Mouse (Mus musculus) gastrocnemius, postnatal 36 days (tissue): ENCODE measurements around the gene Dzip1l. TPM values are rescaled to one million over a fixed set of nuclear protein-coding genes. Genes with fewer than 3 reads are reported as not detected.
"Not testable (repeated sequence)": the region's sequence is repeated elsewhere in the genome, so short reads cannot be mapped to it uniquely, and the experiment has no call there.

Experiments used
- DNase-seq, 2 experiments: peaks; one replicate each; pipeline ENCODE4 v3.0.0; 2022
- intact Hi-C: fragments of 180-260 bp; cut with DNase I; formaldehyde crosslinking; loops from one replicate; pipeline ENCODE4 v1.15.1; 2025
- long read RNA-seq, 2 experiments: library from polyadenylated mRNA; stranded (forward); transcript quantifications; one replicate each; pipeline ENCODE4 v2.0.0; 2021
- total RNA-seq, 2 experiments: library from RNA; stranded (reverse); gene quantifications; 2 replicates each; pipeline ENCODE4 v1.2.3; 2021

Dzip1l gene
- 1 to 10 TPM; 1.9 to 2.1 TPM for total RNA-seq
- long read RNA-seq, experiment 1, partial matches to known transcripts, result 1 of 2 reads
- long read RNA-seq, experiment 1, other reads (novel, unspliced or antisense), result 1 of 2 reads
- long read RNA-seq, experiment 2, result 0 reads

DNA sequence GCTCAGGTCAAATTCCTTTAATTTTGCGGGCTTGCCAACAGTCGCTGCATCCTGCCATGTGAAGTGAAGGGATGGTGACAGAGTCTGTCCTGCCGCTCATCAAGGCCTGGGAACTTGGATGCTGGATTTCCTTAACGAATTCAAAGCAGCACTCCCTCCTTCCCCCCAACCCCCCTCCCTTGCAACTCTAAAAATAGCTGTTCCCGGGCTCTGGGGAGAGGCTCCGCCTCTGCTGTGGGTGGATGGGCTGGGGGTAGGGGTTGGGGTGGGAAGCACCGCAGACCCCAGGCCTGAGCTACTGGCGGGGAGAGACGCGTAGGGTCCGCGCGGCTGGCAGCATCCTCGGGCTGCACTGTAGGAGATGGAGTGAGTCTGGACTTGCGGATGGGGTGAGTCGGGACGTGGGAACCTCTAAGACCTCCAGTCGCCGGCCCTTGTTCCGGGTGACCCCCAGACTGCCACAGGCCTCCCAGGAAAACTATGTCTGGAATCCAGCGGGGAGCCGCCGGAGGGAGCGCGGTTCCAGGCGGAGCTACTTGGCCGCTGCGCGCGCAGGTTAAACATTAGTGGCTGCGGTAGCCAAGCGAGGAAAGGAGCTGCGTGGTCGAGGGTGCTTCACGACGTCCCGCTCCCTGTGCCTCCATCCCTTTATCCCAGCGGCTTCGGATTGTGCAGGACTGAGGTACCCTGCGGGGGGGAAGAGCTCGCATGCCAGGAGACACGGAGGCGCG is at the start of gene Dzip1l:
Gene Dzip1l, plus strand, starts transcription at position 216 of the 731 bp plus-strand sequence.
- intact Hi-C loops, result no loop called here
- peak; percentile 46 to 53 for DNase-seq

DNA sequence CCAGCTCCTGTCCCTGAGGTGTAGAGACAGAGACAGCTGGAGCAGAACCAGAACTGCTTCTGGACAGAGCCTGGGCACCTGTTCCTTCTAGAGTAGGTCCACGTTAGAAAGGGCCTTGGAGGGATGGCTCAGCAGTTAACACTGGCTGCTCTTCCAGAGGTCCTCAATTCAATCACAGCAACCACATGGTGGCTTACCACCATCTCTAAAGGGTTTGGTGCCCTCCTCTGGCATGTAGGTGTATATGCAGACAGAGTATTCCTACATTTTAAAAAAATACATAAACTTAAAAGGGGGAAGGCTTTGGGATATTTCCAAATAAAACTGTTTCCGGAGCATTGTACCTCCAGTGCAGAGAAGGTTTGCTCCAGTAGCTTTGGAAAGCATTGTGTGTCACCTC is 48.6 kb upstream of the Dzip1l start:
- intact Hi-C loops, result loop anchor here (5.0 kb wide), 1 partner anchor 118 kb away; no protein-coding TSS in a partner anchor
- no peak for DNase-seq

DNA sequence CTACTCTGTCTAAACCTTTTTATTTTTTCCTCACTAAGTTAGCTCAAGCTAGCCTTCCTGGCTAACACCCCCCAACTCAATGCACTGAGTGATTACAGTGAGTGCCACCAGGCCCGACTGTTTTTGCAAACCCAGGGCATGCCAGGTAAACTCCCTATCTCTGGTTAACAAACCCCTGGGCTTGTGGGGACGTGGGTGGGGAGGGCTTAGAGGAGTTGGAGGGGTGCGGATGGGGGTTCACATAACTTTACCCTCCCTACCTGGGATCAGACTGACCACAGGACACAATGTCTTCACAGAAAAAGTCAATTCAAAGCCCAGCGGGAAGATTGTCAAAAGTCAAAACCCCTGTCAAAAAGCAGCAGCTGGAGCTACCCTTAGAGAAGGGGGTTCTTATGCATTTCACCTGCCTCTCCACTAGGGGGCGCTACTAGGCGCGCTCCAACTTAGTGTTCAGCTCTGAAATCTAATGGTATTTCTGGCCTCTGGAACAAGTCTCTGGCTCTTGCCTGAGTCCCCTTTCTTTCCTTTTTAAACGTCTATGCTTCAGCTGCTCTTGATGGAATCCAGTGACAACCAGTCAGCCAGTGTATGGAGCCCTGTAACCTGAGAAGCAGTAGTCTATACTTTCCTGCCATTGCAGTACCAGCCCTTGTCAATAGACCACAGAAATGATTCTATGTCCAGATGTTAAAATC is 41.6 kb upstream of the Dzip1l start:
- DNase-seq, result peak; percentile 31 to 40
- intact Hi-C loops, result no loop called here

- intact Hi-C loops, result loop anchor here (2.0 kb wide), 1 partner anchor 72 kb away; no protein-coding TSS in a partner anchor
- DNase-seq, result no peak
These were observed 38.2 kb upstream of the Dzip1l start for GRCm38 (mm10) chr9:99591144-99591543.

DNA sequence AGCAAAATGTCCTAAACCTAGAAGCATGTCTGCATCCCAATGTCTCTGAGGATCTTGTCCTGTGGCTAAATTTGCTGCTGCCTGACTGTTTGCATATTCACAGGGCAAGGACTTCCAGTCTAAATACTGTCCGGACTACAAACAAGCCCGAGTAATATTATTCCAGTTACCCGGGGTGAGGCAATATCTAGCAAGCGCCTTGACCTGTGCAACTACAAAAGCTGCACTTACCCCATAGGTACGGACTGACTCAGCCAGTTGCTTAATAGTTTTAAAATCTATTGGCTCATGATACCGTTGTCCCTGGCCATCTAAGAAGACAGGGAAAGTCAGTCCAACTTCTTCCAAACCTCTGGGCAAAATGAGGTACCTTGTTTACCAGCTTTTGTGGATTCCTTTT is 30.2 kb upstream of the Dzip1l start:
- DNase-seq, intact Hi-C loops: not testable (repeated sequence)

DNA sequence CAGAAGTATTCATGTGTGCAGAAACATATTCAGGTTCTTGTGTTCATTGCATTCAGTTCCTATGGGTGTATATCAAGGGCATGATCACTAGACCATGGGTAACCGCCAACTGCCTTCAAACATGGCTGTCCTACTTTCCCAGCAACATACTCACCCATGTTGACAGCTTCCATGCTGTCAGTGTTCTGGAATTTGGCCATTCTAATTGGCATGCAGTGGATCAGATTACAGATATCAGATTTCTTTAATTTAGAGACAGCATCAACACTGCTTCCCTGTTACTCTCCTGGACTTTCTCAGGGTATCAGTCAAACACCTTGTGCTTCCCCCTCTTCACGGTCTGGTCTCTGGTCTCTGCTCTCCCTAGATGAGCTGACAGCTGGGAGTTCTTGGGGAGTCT is 25.7 kb upstream of the Dzip1l start:
- intact Hi-C loops, result no loop called here
- no peak for DNase-seq

DNA sequence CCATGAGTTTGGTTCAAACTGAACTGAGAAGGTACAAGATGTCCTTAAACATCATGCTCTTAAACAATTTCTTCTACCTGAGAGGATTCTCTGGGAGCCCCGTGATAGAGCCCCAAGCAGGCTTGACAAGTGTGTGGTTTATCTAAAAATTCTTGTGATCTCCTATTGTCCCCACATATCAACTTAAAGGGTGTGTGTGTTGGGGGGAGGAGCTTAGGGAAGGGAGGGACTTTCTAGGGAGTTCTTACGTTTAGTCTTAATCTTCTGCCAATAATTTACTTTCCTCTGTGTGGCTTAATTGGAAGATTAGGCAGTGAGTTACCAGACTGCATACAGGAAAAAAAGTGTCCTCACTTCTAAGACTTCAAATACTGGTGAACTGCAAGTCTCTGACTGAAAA is 17.1 kb upstream of the Dzip1l start, which contains the start of gene A4gnt:
Gene A4gnt, plus strand, starts transcription at position 301 of the 400 bp plus-strand sequence.
- no peak for DNase-seq
- intact Hi-C loops, result no loop called here

GRCm38 (mm10) chr9:99619688-99620087 is 9.6 kb upstream of the Dzip1l start:
- DNase-seq, result no peak

GRCm38 (mm10) chr9:99620196-99620595 is 9.1 kb upstream of the Dzip1l start:
- intact Hi-C loops, result no loop called here
- no peak for DNase-seq

More at GRCm38 (mm10) chr9:99619688-99620087, 9.6 kb upstream of the Dzip1l start:
- intact Hi-C loops, result no loop called here

- intact Hi-C loops, result no loop called here
- DNase-seq, result no peak
These were observed 7.3 kb upstream of the Dzip1l start for GRCm38 (mm10) chr9:99622034-99622433.

- DNase-seq, result no peak
- intact Hi-C loops, result no loop called here
These were observed 6.3 kb upstream of the Dzip1l start for GRCm38 (mm10) chr9:99622966-99623365.

GRCm38 (mm10) chr9:99624117-99624516 is 5.2 kb upstream of the Dzip1l start:
- DNase-seq, result no peak

DNA sequence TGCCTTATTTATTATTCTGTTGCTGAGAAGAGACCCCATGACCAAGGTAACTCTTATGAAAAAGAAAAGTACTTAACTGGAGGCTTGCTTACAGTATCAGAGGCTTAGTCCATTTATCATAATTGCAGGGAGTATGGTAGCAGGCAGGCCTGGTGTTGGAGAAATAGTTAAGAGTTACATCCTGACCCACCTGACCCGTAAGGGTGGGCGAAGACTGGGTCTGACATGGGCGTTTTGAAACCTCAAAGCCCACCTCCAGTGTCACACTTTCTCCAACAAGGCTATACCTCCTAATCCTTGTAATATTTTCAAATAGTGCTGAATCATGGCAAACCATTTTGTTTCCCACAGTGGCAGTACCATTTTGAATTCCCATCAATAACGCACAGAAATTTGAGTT is 715 bp upstream of the Dzip1l start:
- no peak for DNase-seq
- intact Hi-C loops, result no loop called here

More at GRCm38 (mm10) chr9:99624117-99624516, 5.2 kb upstream of the Dzip1l start:
- intact Hi-C loops, result no loop called here

- DNase-seq, result peak; percentile 9 to 25
- intact Hi-C loops, result no loop called here
These were observed 775 bp downstream of the Dzip1l start for GRCm38 (mm10) chr9:99630071-99630470.

GRCm38 (mm10) chr9:99630528-99631125 is 1.3 kb downstream of the Dzip1l start:
- no peak for DNase-seq
- intact Hi-C loops, result no loop called here

DNA sequence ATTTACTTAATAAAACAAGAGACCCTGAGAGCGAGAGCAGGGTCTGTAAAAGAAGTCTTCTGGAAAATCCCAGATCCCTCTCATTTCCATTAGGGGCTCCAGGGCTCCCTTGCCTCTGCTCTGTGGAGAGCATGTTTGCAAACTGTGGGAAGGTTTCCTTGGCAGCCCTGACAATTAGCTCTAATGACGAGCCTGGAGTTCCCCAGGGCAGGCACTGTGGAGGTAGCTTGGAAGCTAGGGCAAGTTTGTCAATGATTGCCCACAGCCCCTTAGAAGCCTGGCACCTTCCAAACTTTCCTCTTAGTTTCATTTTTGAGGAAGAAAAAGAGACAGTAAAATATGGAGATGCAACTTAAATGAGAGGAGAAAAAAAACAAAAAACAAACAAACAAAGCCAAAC is 2.5 kb downstream of the Dzip1l start:
- intact Hi-C loops, result no loop called here
- DNase-seq, result no peak

GRCm38 (mm10) chr9:99632264-99632663 is 3.0 kb downstream of the Dzip1l start:
- intact Hi-C loops, result no loop called here
- DNase-seq, result no peak

DNA sequence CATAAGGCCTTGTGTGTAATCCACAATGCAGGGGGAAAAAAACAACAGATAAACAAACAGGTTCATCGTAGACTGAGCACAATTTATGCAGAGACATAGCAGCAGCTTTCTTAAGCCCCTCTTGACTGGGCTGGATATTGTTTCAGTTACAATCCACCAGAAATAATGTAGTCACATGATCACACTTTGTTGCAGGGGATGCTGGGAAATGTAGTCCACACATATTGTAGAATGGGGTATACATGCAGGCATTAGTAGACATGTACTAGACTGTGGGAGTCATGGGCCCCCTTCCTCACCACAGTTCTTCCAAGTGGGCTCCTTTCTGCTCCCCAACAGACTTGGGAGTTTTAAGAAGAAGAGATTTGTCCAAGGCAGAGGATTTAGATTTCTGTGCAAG is 7.5 kb downstream of the Dzip1l start:
- intact Hi-C loops, result no loop called here
- no peak for DNase-seq

DNA sequence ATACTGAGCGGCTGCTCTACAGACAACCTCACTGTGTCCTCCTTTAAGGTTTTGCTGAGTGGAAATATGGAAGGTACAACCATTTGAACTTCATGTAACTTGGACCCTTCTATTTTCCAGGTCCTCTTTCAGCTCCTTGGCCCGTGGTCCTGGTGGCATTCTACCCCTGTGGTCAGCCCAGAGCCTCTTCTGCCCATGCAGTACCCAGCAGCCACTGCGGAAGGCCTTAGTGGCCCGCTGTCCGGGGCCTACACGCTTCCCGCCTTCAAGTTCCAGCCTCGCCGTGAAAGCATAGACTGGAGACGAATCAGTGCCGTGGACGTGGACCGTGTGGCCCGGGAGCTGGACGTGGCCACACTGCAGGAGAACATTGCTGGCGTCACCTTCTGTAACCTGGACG is 7.9 kb downstream of the Dzip1l start:
- intact Hi-C loops, result no loop called here
- no peak for DNase-seq

DNA sequence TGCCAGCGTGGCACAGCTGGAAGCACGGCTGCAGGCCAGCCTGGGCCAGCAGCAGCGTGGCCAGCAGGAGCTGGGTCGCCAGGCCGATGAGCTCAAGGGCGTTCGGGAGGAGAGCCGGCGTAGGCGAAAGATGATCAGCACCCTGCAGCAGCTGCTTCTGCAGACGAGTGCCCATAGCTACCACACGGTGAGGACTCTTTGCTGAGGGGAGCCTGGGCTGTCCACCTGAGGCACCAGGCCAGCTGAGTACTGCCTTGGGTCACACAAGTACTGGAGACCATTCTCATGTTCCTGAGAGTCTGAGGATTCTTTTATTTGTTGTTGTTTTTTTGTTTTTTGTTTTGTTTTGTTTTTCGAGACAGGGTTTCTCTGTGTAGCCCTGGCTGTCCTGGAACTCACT is 8.4 kb downstream of the Dzip1l start:
- no peak for DNase-seq

GRCm38 (mm10) chr9:99639957-99640356 is 10.7 kb downstream of the Dzip1l start:
- DNase-seq, result no peak
- intact Hi-C loops, result no loop called here

More for the DNA sequence above, 8.4 kb downstream of the Dzip1l start:
- intact Hi-C loops, result no loop called here
